Mouse (Mus musculus) ES-CJ7 (cell line): ENCODE measurements around the gene Acsm4.

Experiments
- DNase-seq: peaks from one replicate; pipeline ENCODE4 v3.0.0; 2011; ENCODE audit warnings: low read depth, low spot score

Acsm4 gene

DNA sequence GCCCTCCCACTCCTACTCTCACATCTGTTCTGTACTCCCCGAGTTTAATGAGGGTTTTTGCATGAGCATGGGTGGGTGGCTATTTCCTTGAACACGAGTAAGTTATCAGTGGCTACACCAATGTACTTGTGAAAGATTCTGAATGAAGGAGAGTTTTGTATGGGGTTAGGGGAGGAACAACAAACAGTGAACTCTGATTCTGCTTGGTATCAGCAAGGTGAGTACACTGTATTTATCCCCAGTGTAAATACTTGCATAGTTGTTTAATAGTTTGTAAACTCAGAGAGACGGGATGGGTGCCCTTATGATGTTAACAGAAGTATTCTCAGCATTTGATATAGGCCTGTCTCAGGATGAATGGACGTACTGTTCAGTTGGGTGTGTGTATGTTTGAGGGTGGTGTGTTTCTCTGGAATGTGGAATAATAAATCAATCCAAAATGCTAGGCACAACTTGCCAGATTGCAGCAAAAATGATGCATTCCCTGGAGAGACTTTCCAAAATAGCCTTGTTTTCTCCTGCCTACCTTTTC is 72.4 kb downstream of the Acsm4 start:
- DNase-seq: no peak
